Mouse (Mus musculus) G1E (cell line): Measurements from ENCODE around the gene Ccdc184.

Experiments
- CTCF ChIP-seq: IDR thresholded peaks from 2 replicates; pipeline ENCODE4 v1.5.1; 2012; ENCODE audit warnings: low read depth, low read length, inconsistent platforms, mixed read lengths
- GATA1 ChIP-seq: IDR thresholded peaks from 2 replicates; pipeline ENCODE4 v1.6.1; 2012; ENCODE audit warnings: borderline replicate concordance, low read length, inconsistent platforms, mixed read lengths
- POLR2AphosphoS5 ChIP-seq: IDR thresholded peaks from 2 replicates; pipeline ENCODE4 v1.6.1; 2012; ENCODE audit warnings: low read depth, low read length, inconsistent platforms; ENCODE audit not compliant: insufficient replicate concordance
- TAL1 ChIP-seq: conservative IDR thresholded peaks from 2 replicates; pipeline ENCODE4 v1.6.1; 2012; ENCODE audit warnings: low read depth, low read length, inconsistent platforms, mixed read lengths

GRCm38 (mm10) chr15:98177320-98177719 lies 10.4 kb downstream of the Ccdc184 start:
- TF ChIP-seq CTCF (no peak), TAL1 (no peak), GATA1 (no peak), POLR2AphosphoS5 (no peak)
